Mouse (Mus musculus) megakaryocyte, embryonic 14.5 days (primary cell): ENCODE measurements around the gene Unc5b.

Experiments
- FLI1 ChIP-seq: IDR thresholded peaks from 2 replicates; pipeline ENCODE4 v1.6.1; 2012; ENCODE audit warnings: low read length, inconsistent platforms, mixed read lengths
- GATA1 ChIP-seq: IDR thresholded peaks from 3 replicates; pipeline ENCODE4 v1.6.1; 2012; ENCODE audit warnings: mixed read lengths, low read length, inconsistent platforms, borderline replicate concordance

DNA sequence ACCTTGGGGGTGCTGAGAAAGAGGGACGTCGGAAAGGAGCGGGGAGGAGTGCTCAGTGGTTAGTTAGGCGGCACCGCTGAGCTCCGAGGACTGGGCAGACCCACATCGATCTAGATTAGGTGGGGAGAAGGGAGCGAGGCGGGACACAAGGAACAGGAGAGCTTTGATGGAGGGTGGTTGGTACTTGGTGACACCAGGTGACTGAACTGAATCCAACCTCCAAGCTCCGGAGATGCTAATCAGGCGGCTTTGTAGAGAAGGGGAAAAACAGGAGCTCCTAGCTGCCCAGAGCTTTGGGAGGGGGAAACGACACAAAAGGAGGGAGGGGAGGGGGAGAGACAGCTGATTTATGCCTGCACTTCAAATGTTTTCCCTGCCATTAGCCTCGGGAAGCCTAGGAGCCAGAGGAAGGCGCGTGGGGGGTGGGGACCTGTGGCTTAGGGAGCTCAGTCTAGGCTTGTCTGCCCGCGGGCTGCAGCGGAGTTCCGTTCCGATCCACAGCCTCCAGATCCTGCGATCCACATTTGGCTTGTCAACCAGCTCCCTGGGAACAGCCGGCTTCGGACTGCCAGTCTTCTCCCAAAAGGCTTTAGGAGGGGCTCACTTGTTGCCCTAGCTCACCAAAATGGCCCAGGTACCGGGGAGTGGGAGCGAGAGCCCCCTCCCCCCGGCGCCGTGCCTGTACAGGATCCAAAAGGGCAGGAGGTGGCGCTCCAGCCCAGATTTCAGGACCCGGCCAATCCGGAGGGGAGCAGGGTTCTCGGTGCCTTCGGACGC lies 4.7 kb downstream of the Unc5b start:
- TF ChIP-seq GATA1 (no peak), FLI1 (no peak)
